Mouse (Mus musculus): ENCODE results near the gene Shb.
"Not testable (repeated sequence)": the region's sequence is repeated elsewhere in the genome, so short reads cannot be mapped to it uniquely, and the experiment has no call there.

Gene Shb

DNA sequence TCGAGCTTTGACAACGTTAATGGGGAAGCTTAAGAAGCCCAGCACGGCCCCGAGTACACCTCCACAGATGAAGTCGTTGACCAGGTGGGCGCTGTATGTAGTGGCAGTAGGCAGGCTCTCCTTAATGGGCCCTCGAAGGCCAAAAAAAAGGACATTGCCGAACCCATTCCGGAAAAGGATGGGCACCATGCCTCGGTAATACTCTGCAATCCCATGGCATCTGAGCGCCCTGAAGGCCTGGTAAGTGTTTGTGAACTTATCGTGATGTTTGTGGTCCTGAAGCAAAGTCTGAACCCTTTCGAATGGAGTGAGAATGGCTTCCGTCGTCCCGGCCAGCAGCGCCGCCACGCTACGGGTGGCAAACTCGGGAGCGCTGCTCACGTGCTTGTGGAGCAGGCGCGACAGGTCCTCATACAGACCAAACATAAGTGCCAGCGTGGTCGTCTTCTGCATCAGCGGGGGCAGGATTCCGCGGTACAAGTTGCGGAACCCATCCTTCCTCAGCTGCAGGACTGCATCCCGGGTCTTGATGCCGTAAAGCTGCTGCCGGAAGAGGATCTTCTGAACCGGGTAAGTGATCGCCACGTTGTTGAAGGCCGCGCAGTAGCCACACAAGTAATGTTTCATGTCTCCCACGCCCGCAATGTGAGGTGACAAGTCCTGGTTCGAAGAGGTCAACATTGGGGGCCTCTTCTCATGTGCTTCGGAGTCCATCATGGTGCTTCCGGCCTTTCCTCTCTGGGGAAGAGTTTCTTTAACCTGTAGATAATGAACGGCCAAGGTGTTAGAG, 132.7 kb downstream of the Shb start:
- no peak for DNase-seq (ENCODE audit: low read depth, low spot score)

DNA sequence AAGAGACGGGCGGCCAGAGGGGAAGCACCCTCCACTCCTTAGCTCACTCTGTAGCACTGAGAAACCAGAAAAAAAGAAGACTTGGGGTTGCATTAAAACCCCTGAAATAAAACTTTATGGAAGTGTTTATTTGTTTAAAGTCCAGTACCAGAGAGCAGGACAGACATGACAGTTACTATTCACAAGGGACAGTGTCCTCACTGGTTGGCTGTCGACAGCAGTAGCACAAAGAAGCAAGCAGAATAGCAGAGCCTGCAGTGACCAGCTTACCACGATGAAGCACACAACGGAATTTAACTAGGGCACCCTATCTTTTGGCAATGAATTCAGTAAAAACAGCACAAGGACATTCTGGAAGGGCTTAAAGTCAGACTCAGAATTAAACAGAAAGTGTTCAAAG, 134.0 kb downstream of the Shb start:
- DNase-seq (ENCODE audit: low read depth, low spot score): not testable (repeated sequence)

DNA sequence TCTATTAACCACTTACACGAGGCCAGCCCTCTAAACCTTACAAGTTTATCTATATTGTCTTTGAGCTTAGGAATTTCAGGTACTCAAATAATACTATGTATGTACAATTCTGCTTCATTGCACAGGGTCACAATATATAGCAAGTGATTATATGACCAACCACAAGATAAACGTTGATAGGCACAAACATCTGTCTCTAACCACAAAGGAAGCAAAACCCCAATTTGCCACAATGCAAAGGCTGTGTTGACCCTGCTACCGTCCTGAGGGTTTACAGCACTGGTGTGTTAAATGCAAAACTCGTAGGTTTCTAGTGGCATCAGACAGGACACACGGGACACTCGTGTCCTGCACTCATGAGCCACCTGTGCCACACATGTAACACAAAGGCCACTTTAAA, 136.1 kb downstream of the Shb start:
- DNase-seq (ENCODE audit: low read depth, low spot score): not testable (repeated sequence)

DNA sequence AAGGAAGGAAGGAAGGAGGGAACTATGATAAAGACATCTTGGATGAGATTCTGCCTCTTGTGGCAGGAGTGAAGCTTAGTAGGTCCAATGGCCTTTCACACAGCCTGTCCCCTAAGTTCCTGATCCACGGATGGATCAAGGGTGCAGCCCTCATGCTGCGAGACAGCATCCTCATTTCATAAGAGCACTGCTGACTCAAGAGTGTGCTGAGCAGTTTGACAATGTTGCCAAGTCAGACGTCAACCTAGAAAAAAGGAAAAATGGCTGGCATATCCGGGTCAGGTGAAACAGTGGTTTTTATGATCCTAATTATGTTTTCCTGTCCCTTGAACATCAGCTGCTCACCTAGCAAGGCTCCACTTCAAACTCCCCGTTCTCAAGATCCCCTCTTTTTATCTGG, 138.6 kb downstream of the Shb start:
- DNase-seq (ENCODE audit: low read depth, low spot score): no peak

DNA sequence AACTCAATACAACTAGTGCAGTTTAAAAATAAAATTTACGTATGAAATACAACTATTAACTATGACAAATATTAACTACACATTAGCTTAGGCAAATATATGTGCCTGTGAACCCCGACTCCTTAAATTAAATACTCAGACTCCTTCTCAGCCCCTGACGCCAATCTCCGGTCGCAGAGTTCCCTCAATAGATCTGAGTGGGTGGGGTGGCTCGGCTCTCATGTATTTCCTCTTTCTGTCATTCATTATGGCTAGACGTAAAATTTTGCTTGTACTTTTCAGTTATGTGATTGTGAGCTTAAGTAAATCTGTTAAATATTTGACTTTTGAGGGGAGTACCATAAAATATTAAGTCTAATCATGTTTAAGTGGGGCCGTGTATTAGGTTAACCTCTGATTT, 139.3 kb downstream of the Shb start:
- no peak for DNase-seq (ENCODE audit: low read depth, low spot score)

DNA sequence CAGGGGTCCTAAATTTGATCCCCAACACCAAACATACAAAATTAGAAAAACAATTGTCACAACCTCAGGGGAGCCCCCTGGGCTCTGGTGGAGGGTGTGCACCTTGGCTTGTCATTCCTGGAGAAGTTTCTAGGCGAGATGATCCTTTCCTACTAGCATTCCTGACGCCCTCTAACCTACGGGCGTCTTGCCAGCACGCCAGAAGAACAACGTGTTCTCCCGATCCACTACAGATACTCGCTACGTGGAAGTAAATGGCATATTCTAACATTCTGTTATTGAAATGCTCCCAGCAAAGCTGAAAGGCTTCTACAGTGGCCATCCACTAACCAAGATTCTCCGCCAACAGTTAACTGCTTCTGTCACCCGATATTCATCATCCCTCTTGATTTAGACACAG, 139.7 kb downstream of the Shb start:
- no peak for DNase-seq (ENCODE audit: low read depth, low spot score)

DNA sequence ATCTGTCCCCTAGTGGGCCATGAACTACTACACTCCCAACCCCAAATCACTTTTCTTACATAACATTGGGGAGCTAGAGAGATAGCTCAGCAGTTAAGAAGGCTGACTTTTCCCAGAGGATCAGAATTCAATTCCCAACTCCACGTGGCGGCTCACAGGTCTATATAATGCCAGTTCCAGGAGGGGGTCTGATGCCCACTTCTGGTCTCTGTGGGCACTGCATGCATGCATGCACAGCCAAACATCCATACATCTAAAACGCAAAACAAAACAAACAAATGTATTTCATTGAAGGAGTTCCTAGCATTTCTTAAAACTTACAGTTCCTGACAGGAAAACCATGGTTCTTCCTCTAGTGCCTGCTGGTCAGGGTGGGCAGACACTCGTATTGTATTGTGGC, 140.2 kb downstream of the Shb start:
- DNase-seq (ENCODE audit: low read depth, low spot score): no peak

DNA sequence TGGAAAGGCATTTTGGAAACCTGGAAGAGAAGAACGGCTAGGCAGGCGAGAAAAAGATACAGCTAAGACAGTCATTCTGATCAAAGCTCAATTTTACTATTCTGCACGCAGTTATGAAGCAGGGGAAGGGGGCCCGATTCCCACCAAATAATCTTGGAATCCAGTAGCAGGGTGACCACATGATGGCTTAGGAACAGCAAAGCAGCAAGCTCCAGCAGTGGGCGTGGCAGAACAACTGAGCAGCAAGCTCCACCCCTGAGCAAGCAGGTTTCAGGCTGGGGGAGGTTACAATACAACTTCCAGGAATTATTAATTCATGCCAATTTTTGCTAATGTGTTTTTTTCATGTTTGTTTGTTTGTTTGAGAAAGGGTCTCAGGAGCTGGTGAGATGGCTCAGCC, 145.0 kb downstream of the Shb start:
- DNase-seq (ENCODE audit: low read depth, low spot score): not testable (repeated sequence)

DNA sequence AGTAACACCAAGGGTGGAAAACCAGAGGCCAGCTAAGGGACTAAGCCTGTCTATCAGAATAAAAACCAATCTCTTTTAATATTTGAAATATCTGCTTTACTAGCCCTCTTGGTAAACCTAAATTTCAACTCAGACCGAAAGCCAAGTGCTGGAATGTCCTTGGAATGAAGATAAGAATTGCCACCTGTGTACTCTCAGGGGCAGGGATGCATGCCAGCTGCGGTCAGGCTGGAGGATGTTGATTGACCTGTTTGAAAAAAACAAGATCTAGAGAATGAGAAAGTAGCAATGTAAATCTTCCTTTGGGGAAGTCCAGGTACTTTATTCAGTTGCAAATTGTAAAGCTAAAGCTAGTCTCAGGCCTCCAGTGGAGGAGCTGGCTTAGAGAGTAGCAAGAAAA, 150.1 kb downstream of the Shb start:
- not testable (repeated sequence) for DNase-seq (ENCODE audit: low read depth, low spot score)

DNA sequence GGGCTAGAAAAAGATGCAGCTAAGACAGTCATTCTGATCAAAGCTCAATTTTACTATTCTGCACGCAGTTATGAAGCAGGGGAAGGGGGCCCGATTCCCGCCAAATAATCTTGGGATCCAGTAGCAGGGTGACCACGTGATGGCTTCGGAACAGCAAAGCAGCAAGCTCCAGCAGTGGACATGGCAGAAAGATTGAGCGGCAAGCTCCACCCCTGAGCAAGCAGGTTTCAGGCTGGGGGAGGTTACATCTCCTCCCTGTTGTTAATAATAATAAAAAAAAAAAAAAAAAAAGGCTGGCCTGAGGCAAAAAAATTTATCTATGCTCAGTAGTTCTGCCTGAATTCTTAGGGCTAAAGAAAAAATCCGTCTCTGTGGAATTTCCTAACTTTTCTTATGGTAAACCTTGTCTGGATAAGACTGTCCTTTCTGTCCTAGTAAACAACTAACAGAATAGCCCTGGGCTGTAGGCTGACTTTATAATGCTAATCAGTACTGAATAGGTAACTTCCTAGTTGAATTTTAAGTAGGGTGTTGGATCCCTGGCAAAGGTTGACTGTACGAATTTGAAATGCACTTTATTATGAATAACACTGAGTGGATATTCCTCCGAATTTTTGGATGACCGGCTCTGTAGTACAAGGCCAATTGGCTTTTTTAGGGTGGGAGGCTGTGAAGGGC, 151.2 kb downstream of the Shb start:
- DNase-seq (ENCODE audit: low read depth, low spot score): not testable (repeated sequence)

DNA sequence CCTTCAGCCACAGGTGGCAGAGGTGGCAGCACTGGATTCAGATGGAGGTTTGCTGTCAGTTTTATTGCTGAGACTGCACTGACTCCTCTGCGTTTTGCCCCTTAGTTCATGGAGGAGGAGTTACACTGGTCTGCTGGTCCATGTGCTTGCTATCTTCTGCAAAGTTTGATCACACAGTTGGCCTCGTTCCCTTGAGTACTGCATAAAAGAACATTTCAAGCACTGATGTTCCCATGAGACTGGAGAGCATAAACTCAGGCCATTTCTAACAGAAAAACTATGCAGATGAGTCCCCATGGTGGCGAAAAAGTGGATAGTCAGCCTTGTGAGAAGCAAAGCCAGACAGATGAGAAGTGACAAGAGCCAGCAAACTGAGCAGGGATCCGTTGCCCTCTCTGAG, 155.7 kb downstream of the Shb start:
- no peak for DNase-seq (ENCODE audit: low read depth, low spot score)

DNA sequence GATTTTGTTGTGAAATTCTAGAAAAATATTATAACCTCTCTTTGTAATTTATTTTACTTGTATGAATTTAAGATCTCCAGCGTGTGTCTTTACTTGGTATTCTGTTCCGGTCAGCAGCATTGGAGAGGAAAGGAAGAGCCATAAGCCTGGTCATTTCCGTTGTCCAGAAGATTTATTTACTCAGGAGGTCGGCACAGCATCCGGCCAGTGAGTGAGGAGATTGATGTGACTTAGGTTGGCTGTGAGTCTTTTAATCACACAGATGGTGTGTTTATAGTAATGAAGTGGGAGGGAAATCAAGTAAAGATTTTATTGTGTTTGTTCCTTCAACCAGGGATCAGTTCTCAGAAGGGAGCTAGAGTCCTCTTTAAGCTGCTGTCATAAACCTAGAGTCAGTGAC, 157.4 kb downstream of the Shb start:
- DNase-seq (ENCODE audit: low read depth, low spot score): no peak
